Mouse (Mus musculus): Measurements from ENCODE around the gene Thap2. TPM values are rescaled to one million over a fixed set of nuclear protein-coding genes. Genes with fewer than 3 reads are reported as not detected.

Gene Thap2
- polyA plus RNA-seq (2014; fragmentation: Nextera tagmentation; extraction: Ambion mirVana): 23.6 and 24.0 TPM in 2 replicates

GRCm38 (mm10) chr10:115384221-115385017, at the start of gene Thap2, which contains the start of gene Zfc3h1:
Gene Thap2 (minus strand): TSS chr10:115384443.
Gene Zfc3h1 (plus strand): TSS chr10:115384959.
- peak; percentile 99 for DNase-seq (ENCODE audit: low spot score, missing footprints)
- Histone ChIP-seq H3K27ac (ENCODE audit: low read depth, low read length) (peak within 1 kb of the TSS; percentile 97), H3K4me1 (ENCODE audit: control insufficient read depth, insufficient read depth, low read length) (peaks cover 27% of the 10 kb centered on the region), H3K36me3 (ENCODE audit: control insufficient read depth, insufficient read depth, low read length) (no peaks in the 10 kb centered on the region), H3K27me3 (ENCODE audit: control insufficient read depth, insufficient read depth, low read length) (no peaks in the 10 kb centered on the region), H3K4me3 (ENCODE audit: low read depth, low read length) (peak within 1 kb of the TSS; percentile 95), H3K9me3 (ENCODE audit: control insufficient read depth, low read length) (no peaks in the 10 kb centered on the region), H3K4me2 (peak within 1 kb of the TSS; percentile 71), H3K9ac (ENCODE audit: low read length) (peak within 1 kb of the TSS; percentile 81)
- 0% methylated on average over 62 of the region's 65 CpGs for WGBS
- peak; percentile 97 for ATAC-seq (ENCODE audit: low FRiP score)

GRCm38 (mm10) chr10:115425351-115425750, 41.1 kb upstream of the Thap2 start:
- DNase-seq (ENCODE audit: low spot score, missing footprints) (peak; percentile 81), ATAC-seq (ENCODE audit: low FRiP score) (no peak)
- Histone ChIP-seq H3K4me2 (no peak overlapping the region), H3K27me3 (ENCODE audit: control insufficient read depth, insufficient read depth, low read length) (no peaks in the 10 kb centered on the region), H3K36me3 (ENCODE audit: control insufficient read depth, insufficient read depth, low read length) (peaks cover 12% of the 10 kb centered on the region), H3K4me1 (ENCODE audit: control insufficient read depth, insufficient read depth, low read length) (no peaks in the 10 kb centered on the region), H3K9me3 (ENCODE audit: control insufficient read depth, low read length) (no peaks in the 10 kb centered on the region), H3K4me3 (ENCODE audit: low read depth, low read length) (no peak overlapping the region), H3K27ac (ENCODE audit: low read depth, low read length) (no peak overlapping the region), H3K9ac (ENCODE audit: low read length) (no peak overlapping the region)
- WGBS: 65% methylated on average over 2 of the region's 2 CpGs

GRCm38 (mm10) chr10:115421976-115422375, 37.7 kb upstream of the Thap2 start:
- no peak overlapping the region for H3K4me2 ChIP-seq
- H3K27me3 ChIP-seq (ENCODE audit: control insufficient read depth, insufficient read depth, low read length): no peaks in the 10 kb centered on the region
- ATAC-seq (ENCODE audit: low FRiP score) (no peak), DNase-seq (ENCODE audit: low spot score, missing footprints) (peak; percentile 53)
- H3K4me3 ChIP-seq (ENCODE audit: low read depth, low read length): no peak overlapping the region
- H3K27ac ChIP-seq (ENCODE audit: low read depth, low read length): no peak overlapping the region
- peaks cover 6% of the 10 kb centered on the region; the same call in 1 of the 2 replicates for H3K36me3 ChIP-seq (ENCODE audit: control insufficient read depth, insufficient read depth, low read length)
- no peak overlapping the region for H3K9ac ChIP-seq (ENCODE audit: low read length)
- no peaks in the 10 kb centered on the region for H3K4me1 ChIP-seq (ENCODE audit: control insufficient read depth, insufficient read depth, low read length)
- 79% methylated on average over 4 of the region's 4 CpGs for WGBS
- H3K9me3 ChIP-seq (ENCODE audit: control insufficient read depth, low read length): no peaks in the 10 kb centered on the region

- Histone ChIP-seq H3K9ac (ENCODE audit: low read length) (no peak overlapping the region), H3K4me1 (ENCODE audit: control insufficient read depth, insufficient read depth, low read length) (no peaks in the 10 kb centered on the region), H3K27ac (ENCODE audit: low read depth, low read length) (no peak overlapping the region), H3K9me3 (ENCODE audit: control insufficient read depth, low read length) (no peaks in the 10 kb centered on the region), H3K4me3 (ENCODE audit: low read depth, low read length) (no peak overlapping the region), H3K27me3 (ENCODE audit: control insufficient read depth, insufficient read depth, low read length) (no peaks in the 10 kb centered on the region), H3K4me2 (no peak overlapping the region), H3K36me3 (ENCODE audit: control insufficient read depth, insufficient read depth, low read length) (peaks cover 24% of the 10 kb centered on the region; the same call in 1 of the 2 replicates)
- DNase-seq (ENCODE audit: low spot score, missing footprints) (no peak), ATAC-seq (ENCODE audit: low FRiP score) (no peak)
- WGBS: 92% methylated on average over 3 of the region's 3 CpGs
These were observed 29.8 kb upstream of the Thap2 start for GRCm38 (mm10) chr10:115414056-115414455.

GRCm38 (mm10) chr10:115413496-115413895, 29.3 kb upstream of the Thap2 start:
- ATAC-seq (ENCODE audit: low FRiP score) (no peak), DNase-seq (ENCODE audit: low spot score, missing footprints) (no peak)
- H3K27me3 ChIP-seq (ENCODE audit: control insufficient read depth, insufficient read depth, low read length): no peaks in the 10 kb centered on the region
- no peak overlapping the region for H3K9ac ChIP-seq (ENCODE audit: low read length)
- H3K36me3 ChIP-seq (ENCODE audit: control insufficient read depth, insufficient read depth, low read length): peaks cover 26% of the 10 kb centered on the region
- H3K4me2 ChIP-seq: no peak overlapping the region
- no peak overlapping the region for H3K27ac ChIP-seq (ENCODE audit: low read depth, low read length)
- 88% methylated on average over 2 of the region's 2 CpGs for WGBS
- H3K9me3 ChIP-seq (ENCODE audit: control insufficient read depth, low read length): no peaks in the 10 kb centered on the region
- H3K4me3 ChIP-seq (ENCODE audit: low read depth, low read length): no peak overlapping the region
- H3K4me1 ChIP-seq (ENCODE audit: control insufficient read depth, insufficient read depth, low read length): no peaks in the 10 kb centered on the region

DNA sequence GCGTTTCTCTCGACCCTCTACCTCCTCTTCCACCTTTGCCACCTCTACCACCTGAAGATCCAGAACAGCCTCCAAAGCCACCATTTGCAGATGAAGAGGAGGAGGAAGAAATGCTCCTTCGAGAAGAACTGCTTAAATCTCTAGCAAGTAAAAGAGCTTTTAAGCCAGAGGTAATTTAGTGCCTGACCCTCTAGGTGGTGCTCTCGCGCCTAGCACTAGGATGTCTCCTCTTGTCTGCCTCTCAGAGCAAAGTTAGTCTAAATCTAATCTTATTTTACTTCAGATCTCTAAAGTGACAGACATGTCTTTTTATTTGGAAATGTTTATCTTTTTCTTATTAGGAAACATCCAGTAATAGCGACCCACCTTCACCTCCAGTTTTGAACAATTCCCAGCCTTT, 22.1 kb upstream of the Thap2 start:
- Histone ChIP-seq H3K4me1 (ENCODE audit: control insufficient read depth, insufficient read depth, low read length) (no peaks in the 10 kb centered on the region), H3K27me3 (ENCODE audit: control insufficient read depth, insufficient read depth, low read length) (no peaks in the 10 kb centered on the region), H3K36me3 (ENCODE audit: control insufficient read depth, insufficient read depth, low read length) (peaks cover 19% of the 10 kb centered on the region), H3K4me3 (ENCODE audit: low read depth, low read length) (no peak overlapping the region), H3K27ac (ENCODE audit: low read depth, low read length) (no peak overlapping the region), H3K9ac (ENCODE audit: low read length) (no peak overlapping the region), H3K9me3 (ENCODE audit: control insufficient read depth, low read length) (no peaks in the 10 kb centered on the region), H3K4me2 (no peak overlapping the region)
- DNase-seq (ENCODE audit: low spot score, missing footprints): peak; percentile 96
- 72% methylated on average over 6 of the region's 6 CpGs for whole genome bisulfite sequencing
- no peak for ATAC-seq (ENCODE audit: low FRiP score)

GRCm38 (mm10) chr10:115391896-115392295, 7.7 kb upstream of the Thap2 start:
- H3K4me1 ChIP-seq (ENCODE audit: control insufficient read depth, insufficient read depth, low read length): peaks cover 10% of the 10 kb centered on the region
- DNase-seq (ENCODE audit: low spot score, missing footprints) (peak; percentile 51), ATAC-seq (ENCODE audit: low FRiP score) (no peak)
- H3K9me3 ChIP-seq (ENCODE audit: control insufficient read depth, low read length): no peaks in the 10 kb centered on the region
- no peak overlapping the region for H3K4me3 ChIP-seq (ENCODE audit: low read depth, low read length)
- H3K27ac ChIP-seq (ENCODE audit: low read depth, low read length): no peak overlapping the region
- 83% methylated on average over 1 of the region's 1 CpGs for WGBS
- H3K27me3 ChIP-seq (ENCODE audit: control insufficient read depth, insufficient read depth, low read length): no peaks in the 10 kb centered on the region
- peaks cover 3% of the 10 kb centered on the region; the same call in 1 of the 2 replicates for H3K36me3 ChIP-seq (ENCODE audit: control insufficient read depth, insufficient read depth, low read length)
- no peak overlapping the region for H3K9ac ChIP-seq (ENCODE audit: low read length)
- H3K4me2 ChIP-seq: no peak overlapping the region

DNA sequence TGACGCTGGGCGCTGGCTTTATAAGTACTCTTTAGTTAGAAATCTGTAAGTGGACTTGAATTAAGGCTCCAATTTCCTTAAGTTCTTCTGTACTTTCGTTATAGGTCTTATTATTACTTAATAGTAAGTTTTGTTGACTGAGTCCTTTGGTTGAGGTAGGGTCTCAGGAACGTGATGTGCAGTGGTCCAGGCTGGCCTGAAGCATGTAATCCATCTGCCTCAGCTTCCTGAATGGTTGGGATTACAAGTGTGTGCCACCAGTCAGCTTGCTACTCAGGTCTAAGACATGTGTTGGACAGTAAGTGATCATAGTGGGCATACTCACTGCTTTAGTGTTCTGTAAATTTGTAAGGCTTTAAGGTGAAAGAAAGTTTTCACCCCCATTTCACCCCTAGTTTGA, 6.8 kb upstream of the Thap2 start:
- 94% methylated on average over 4 of the region's 4 CpGs for WGBS
- DNase-seq (ENCODE audit: low spot score, missing footprints): peak; percentile 57
- Histone ChIP-seq H3K4me3 (ENCODE audit: low read depth, low read length) (no peak overlapping the region), H3K36me3 (ENCODE audit: control insufficient read depth, insufficient read depth, low read length) (peaks cover 3% of the 10 kb centered on the region; the same call in 1 of the 2 replicates), H3K9me3 (ENCODE audit: control insufficient read depth, low read length) (no peaks in the 10 kb centered on the region), H3K4me1 (ENCODE audit: control insufficient read depth, insufficient read depth, low read length) (peaks cover 13% of the 10 kb centered on the region), H3K27me3 (ENCODE audit: control insufficient read depth, insufficient read depth, low read length) (no peaks in the 10 kb centered on the region), H3K4me2 (no peak overlapping the region), H3K9ac (ENCODE audit: low read length) (no peak overlapping the region), H3K27ac (ENCODE audit: low read depth, low read length) (no peak overlapping the region)
- no peak for ATAC-seq (ENCODE audit: low FRiP score)

GRCm38 (mm10) chr10:115387891-115388290, 3.6 kb upstream of the Thap2 start:
- ATAC-seq (ENCODE audit: low FRiP score) (no peak), DNase-seq (ENCODE audit: low spot score, missing footprints) (peak; percentile 62)
- no peak overlapping the region for H3K9ac ChIP-seq (ENCODE audit: low read length)
- H3K4me2 ChIP-seq: no peak overlapping the region
- no peaks in the 10 kb centered on the region for H3K9me3 ChIP-seq (ENCODE audit: control insufficient read depth, low read length)
- H3K27me3 ChIP-seq (ENCODE audit: control insufficient read depth, insufficient read depth, low read length): no peaks in the 10 kb centered on the region
- H3K36me3 ChIP-seq (ENCODE audit: control insufficient read depth, insufficient read depth, low read length): peaks cover 3% of the 10 kb centered on the region; the same call in 1 of the 2 replicates
- H3K4me3 ChIP-seq (ENCODE audit: low read depth, low read length): no peak overlapping the region
- no peak overlapping the region for H3K27ac ChIP-seq (ENCODE audit: low read depth, low read length)
- 91% methylated on average over 3 of the region's 3 CpGs for WGBS
- H3K4me1 ChIP-seq (ENCODE audit: control insufficient read depth, insufficient read depth, low read length): peaks cover 13% of the 10 kb centered on the region

Data from midbrain, embryonic 11.5 days (tissue).